Mouse (Mus musculus) thymus, adult 2 months (tissue): ENCODE data around the gene Prex1.

Source experiments
- CTCF ChIP-seq: fragments of 200-500 bp; IDR thresholded peaks from 2 replicates; pipeline ENCODE4 v1.5.1; 2012; ENCODE audit warnings: mild to moderate bottlenecking, control low read depth, low read length, moderate library complexity, borderline replicate concordance; ENCODE audit not compliant: control insufficient read depth, poor library complexity, insufficient read depth; ENCODE audit errors: extremely low read depth
- POLR2A ChIP-seq: fragments of 200-500 bp; IDR thresholded peaks from 2 replicates; pipeline ENCODE4 v1.6.1; 2012; ENCODE audit warnings: mild to moderate bottlenecking, low read length, control low read depth, moderate library complexity; ENCODE audit not compliant: control insufficient read depth, poor library complexity, insufficient read depth; ENCODE audit errors: extremely low read depth

DNA sequence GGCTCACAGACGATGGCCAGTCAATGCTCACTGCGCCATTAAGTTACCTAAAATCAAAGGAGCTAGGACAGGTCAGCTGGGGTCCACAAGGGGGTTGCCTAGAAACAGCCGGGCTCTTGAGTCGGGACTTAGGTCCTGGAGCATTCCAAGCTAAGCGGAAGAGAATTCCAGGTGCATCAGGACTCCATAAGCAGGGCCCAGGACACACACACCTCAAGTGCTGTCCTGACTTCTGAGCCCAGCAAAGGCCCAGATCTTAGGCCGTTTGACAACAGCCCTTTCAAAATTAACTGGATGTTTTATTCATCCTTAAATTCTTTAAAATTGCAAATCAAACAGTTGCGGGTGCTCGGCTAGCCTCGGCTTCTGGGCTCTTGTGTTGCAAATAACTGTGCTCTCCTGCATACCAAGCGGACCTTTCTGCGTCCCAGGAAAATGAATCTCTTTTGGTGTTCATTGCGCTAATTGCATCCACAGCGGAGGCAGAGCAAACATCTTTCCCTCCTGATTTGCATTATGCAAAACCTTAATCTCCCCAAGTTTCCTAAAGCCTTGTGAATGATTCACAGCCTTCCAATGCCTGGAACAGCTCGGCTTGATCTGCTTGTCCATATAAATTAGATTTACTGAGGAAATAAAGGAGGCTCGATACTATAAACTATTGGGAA is 161.7 kb downstream of the Prex1 start:
- TF ChIP-seq POLR2A (no peak), CTCF (no peak)
